Mouse (Mus musculus) neural tube, embryonic 14.5 days (tissue): ENCODE data around the gene Usp21. TPM values are rescaled to one million over a fixed set of nuclear protein-coding genes. Genes with fewer than 3 reads are reported as not detected.
"Not testable (repeated sequence)": the region's sequence is repeated elsewhere in the genome, so short reads cannot be mapped to it uniquely, and the experiment has no call there.

ENCODE experiments used
- ATAC-seq: fragments of 200-750 bp; cut with Nextera tagmentation; 2 replicates; pipeline ENCODE4 v1.8.0; 2017; ENCODE audit warnings: low read depth, mild to moderate bottlenecking, moderate TSS enrichment, moderate library complexity
- H3K27ac ChIP-seq: fragments of 300-500 bp; sonication (generic); 2 replicates; pipeline ENCODE4 v1.5.1; 2014; ENCODE audit warnings: low read depth, mild to moderate bottlenecking, control low read depth, low read length, moderate library complexity, mixed read lengths
- H3K27me3 ChIP-seq: fragments of 300-500 bp; sonication (generic); 2 replicates; pipeline ENCODE4 v1.6.1; 2014; ENCODE audit warnings: low read length; ENCODE audit not compliant: control insufficient read depth, insufficient read depth
- H3K36me3 ChIP-seq: fragments of 300-500 bp; sonication (generic); 2 replicates; pipeline ENCODE4 v1.6.1; 2014; ENCODE audit warnings: low read length, mixed read lengths; ENCODE audit not compliant: control insufficient read depth, insufficient read depth
- H3K4me1 ChIP-seq: fragments of 300-500 bp; sonication (generic); 2 replicates; pipeline ENCODE4 v1.6.1; 2014; ENCODE audit warnings: low read length; ENCODE audit not compliant: control insufficient read depth, insufficient read depth
- H3K4me2 ChIP-seq: fragments of 300-500 bp; sonication (generic); 2 replicates; pipeline ENCODE4 v1.6.1; 2014; ENCODE audit warnings: mild to moderate bottlenecking, low read depth, low read length, control low read depth
- H3K4me3 ChIP-seq: fragments of 300-500 bp; sonication (generic); 2 replicates; pipeline ENCODE4 v1.5.1; 2014; ENCODE audit warnings: low read depth, low read length, control low read depth, mixed read lengths
- H3K9ac ChIP-seq: fragments of 300-500 bp; sonication (generic); replicated peaks from 2 replicates; pipeline ENCODE4 v1.6.1; 2014; ENCODE audit warnings: low read depth, mild to moderate bottlenecking, control low read depth, low read length, mixed read lengths
- H3K9me3 ChIP-seq: fragments of 300-500 bp; sonication (generic); 2 replicates; pipeline ENCODE4 v1.6.1; 2016; ENCODE audit warnings: low read length; ENCODE audit not compliant: control insufficient read depth
- WGBS: fragments of 180-500 bp; shearing (Covaris S2); extraction: QIAGEN DNeasy Blood & Tissue Kit; methylation state at CpG from one replicate; pipeline ENCODE4 v1.1.7; 2014; 5-methylcytosine and 5-hydroxymethylcytosine counted together
- polyA plus RNA-seq: library from polyadenylated mRNA; unstranded; fragments of >200 nt; fragmentation: Nextera tagmentation; extraction: Ambion mirVana; gene quantifications from 2 replicates; pipeline ENCODE4 v1.2.1, GENCODE M21; 2014

Gene Usp21
- polyA plus RNA-seq: 76.8 and 87.9 TPM in 2 replicates

DNA sequence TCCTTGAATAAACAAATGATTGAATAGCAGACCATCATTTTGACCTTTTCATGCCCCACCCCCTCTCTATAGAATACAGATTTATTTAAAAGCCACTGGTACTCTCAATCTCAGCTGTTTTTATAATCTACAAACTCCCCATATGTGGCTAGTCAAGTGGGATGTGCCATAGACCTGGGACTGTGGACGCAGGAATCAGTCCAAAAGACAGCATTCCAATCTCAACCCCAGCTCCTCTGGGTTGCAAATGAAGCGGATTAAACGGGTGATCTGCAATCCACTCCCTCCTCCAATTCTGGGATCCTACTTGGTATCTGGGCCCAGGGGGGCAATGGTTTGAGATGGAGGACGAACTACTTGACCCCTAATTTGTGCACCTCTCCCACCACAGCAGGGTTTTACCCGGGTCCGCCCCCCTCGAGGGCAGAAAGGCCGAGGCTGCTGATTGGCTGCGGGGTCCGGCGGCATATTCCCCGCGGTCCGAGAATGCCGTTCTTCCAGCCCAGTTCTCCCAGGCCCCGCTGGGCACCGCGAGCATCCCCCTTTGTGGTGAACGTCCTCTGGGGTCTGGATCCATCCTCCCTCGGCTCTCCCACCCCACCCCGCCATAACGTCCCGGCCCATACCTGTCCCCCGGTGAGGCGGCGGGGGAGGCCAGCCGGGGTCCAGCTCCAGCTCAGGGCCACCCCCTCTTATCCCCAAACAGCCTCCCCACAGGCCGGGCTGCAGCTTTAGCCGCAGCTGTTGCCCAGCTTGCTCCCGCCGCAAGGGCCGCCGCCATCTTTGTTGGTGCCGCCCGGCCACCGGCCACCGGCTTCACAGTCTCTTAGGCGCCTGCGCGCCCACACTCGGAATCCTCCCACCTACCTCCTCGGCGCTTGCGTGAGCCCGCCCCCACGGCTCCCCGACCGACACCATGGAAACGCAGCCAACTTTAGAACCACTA, at the start of gene Usp21:
TSS of gene Usp21 (minus strand) at position 856 of the 946 bp plus-strand sequence.
- Histone ChIP-seq H3K9ac (peak within 1 kb of the TSS; percentile 98), H3K9me3 (no peaks in the 10 kb centered on the region), H3K27me3 (no peaks in the 10 kb centered on the region), H3K36me3 (peaks cover 14% of the 10 kb centered on the region), H3K4me1 (peaks cover 9% of the 10 kb centered on the region), H3K27ac (peak within 1 kb of the TSS; percentile 93), H3K4me2 (peak within 1 kb of the TSS; percentile 70), H3K4me3 (peak within 1 kb of the TSS; percentile 94)
- ATAC-seq: peak; percentile 95
- WGBS: under 1% methylated on average over 49 of the region's 49 CpGs

DNA sequence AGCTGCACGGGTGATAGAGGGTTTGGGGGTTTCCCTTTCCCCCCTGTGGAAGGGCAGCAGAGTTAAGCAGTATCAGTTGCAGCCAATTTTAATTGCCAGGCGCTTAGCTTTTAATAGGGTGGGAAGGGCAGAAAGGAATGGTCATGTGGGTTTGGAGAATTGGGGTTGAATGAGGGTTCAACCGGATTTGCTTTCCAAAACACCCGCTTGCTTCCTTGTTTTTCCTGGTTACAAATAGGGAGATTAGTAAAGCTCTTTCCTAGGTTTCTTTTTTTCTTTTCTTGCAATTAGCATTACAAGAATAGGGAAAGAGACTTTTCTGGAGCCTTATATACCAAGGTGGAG, 42.4 kb upstream of the Usp21 start:
- Histone ChIP-seq H3K4me2 (peak overlapping the region; percentile 69), H3K4me1 (peaks cover 27% of the 10 kb centered on the region), H3K27me3 (peaks cover 2% of the 10 kb centered on the region; the same call in 1 of the 2 replicates), H3K27ac (peak overlapping the region; percentile 99), H3K36me3 (no peaks in the 10 kb centered on the region; the same call in 1 of the 2 replicates), H3K9ac (peak overlapping the region; percentile 95), H3K4me3 (peak overlapping the region; percentile 73), H3K9me3 (no peaks in the 10 kb centered on the region)
- WGBS: 0% methylated on average over 4 of the region's 4 CpGs
- no peak for ATAC-seq

DNA sequence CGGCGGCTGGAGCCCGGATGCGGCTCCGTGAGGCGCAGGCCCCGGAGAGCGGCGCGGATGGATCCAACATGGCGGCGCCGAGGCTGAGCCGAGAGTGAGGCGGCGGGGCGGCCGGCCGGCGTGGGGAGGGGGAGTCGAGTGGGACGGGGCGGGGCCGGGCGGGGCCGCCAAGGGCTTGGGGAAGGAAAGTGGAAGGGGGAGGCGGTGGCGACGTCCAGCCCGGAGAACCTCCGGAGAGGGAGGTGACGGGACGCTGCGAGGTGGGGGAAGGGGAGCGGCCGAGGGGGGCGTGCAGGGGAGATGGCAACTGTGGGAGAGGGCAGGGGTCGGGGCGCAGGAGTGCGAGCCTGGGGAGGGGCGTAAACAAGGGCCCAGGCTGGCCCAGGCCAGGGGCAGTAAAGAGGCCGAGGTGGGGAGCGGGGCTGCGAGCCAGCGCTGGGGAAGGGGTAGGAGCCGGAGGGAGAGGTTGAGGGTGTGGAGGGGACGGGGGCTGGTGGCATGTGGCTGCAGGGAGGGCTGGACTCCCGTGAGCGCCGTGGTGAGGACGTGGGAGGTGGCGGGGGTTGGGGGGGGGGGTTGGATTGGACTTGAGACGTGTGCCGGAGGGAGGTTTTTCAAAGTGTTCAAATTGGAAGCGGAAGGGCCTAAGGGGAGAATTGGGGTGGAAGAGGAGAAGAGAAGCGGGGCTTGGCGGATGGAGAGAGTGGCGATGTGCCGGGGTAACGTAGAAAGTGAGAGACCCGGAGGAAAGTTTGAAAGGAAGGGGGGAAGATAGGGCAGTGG, 41.8 kb upstream of the Usp21 start:
- H3K27ac ChIP-seq: peak overlapping the region; percentile 99
- peak; percentile 83 for ATAC-seq
- H3K27me3 ChIP-seq: peaks cover 2% of the 10 kb centered on the region; the same call in 1 of the 2 replicates
- no peaks in the 10 kb centered on the region for H3K9me3 ChIP-seq
- peaks cover 27% of the 10 kb centered on the region for H3K4me1 ChIP-seq
- no peaks in the 10 kb centered on the region; the same call in 1 of the 2 replicates for H3K36me3 ChIP-seq
- peak overlapping the region; percentile 69 for H3K4me2 ChIP-seq
- H3K4me3 ChIP-seq: peak overlapping the region; percentile 73
- peak overlapping the region; percentile 95 for H3K9ac ChIP-seq
- 1% methylated on average over 34 of the region's 61 CpGs for WGBS

DNA sequence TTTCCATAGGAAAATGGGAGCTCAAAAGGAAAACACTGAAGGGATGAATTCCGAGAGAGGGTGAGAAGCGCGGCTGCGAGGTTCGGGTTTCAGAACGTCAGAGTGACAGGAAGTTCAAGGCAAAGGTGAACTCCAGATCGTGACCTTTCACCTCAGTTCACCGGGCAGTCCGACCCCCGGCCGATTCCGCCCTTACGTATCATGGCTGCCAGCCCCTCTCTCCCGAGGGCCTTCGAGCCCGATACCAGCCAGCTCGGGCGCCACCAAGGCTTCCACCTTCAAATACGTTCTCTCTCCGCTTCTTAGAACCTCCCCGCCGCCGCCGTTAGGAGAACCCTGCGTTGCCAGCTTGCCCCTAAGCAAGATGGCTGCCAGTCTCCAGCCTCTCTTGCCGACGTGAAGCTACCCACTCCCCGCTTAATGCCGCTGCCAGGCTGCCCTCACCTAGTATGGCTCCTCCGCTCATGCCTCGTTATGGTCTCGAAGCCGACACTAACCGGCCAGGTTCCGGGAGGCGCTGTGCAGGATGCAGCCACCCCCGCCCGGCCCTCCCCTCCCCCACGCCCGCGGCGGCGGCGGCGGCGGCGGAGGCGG, 41.1 kb upstream of the Usp21 start, which contains the start of gene Dedd:
TSS of gene Dedd (plus strand) at position 307 of the 594 bp plus-strand sequence.
- ATAC-seq: peak; percentile 96

DNA sequence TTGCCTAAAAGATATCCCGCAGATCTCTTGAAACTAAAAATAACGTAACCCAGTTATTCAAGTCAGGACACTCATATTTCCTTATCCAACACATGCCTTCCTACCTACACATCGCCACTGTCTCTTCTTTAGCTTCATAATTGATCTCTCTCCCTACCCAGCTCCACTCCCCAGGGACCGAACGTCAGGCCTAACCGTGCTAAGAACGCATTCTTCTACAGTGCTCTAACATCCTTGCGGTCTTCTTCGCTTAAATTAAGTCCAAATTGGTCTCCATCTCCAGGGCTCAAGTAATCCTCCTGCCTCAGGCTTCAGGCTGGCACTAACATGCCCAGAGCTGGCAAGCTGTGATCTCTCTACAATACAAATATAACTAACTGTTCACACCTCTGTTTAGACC, 40.5 kb upstream of the Usp21 start:
- H3K4me3 ChIP-seq: peak overlapping the region; percentile 73
- H3K9ac ChIP-seq: peak overlapping the region; percentile 95
- WGBS: 37% methylated on average over 9 of the region's 9 CpGs
- H3K9me3 ChIP-seq: no peaks in the 10 kb centered on the region
- H3K4me2 ChIP-seq: peak overlapping the region; percentile 96
- no peaks in the 10 kb centered on the region for H3K36me3 ChIP-seq
- peak overlapping the region; percentile 99 for H3K27ac ChIP-seq
- H3K27me3 ChIP-seq: peaks cover 2% of the 10 kb centered on the region; the same call in 1 of the 2 replicates
- peaks cover 27% of the 10 kb centered on the region for H3K4me1 ChIP-seq
- ATAC-seq: 0 out of 2 replicates have a peak, but pooled peaks have one; percentile 0

More for the DNA sequence above, 41.1 kb upstream of the Usp21 start, which contains the start of gene Dedd:
- no peaks in the 10 kb centered on the region; the same call in 1 of the 2 replicates for H3K36me3 ChIP-seq
- under 1% methylated on average over 40 of the region's 48 CpGs for WGBS
- H3K9me3 ChIP-seq: no peaks in the 10 kb centered on the region
- H3K27me3 ChIP-seq: peaks cover 2% of the 10 kb centered on the region; the same call in 1 of the 2 replicates
- peak within 1 kb of the TSS; percentile 96 for H3K4me2 ChIP-seq
- peak within 1 kb of the TSS; percentile 95 for H3K9ac ChIP-seq
- H3K4me3 ChIP-seq: peak within 1 kb of the TSS; percentile 73
- H3K4me1 ChIP-seq: peaks cover 27% of the 10 kb centered on the region
- H3K27ac ChIP-seq: peak within 1 kb of the TSS; percentile 99

DNA sequence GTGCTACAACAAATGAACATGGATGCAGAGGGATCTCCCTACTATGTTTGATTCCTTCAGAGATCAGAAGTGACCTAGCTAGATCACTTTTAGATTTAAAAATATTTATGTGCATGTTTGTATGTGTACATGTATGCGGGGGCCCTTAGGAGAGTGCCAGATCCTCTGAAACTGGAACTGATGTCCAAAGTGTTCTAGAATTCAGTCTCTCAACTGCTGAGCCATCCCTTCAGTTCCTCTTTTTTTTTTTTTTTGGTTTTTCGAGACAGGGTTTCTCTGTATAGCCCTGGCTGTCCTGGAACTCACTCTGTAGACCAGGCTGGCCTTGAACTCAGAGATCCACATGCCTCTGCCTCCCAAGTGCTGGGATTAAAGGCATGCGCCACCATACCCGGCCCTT, 38.8 kb upstream of the Usp21 start:
- H3K9ac ChIP-seq, H3K4me3 ChIP-seq, H3K4me2 ChIP-seq, ATAC-seq, H3K27me3 ChIP-seq, H3K9me3 ChIP-seq, H3K36me3 ChIP-seq, H3K27ac ChIP-seq: not testable (repeated sequence)
- peaks cover 27% of the 10 kb centered on the region for H3K4me1 ChIP-seq
- 94% methylated on average over 4 of the region's 4 CpGs for WGBS

DNA sequence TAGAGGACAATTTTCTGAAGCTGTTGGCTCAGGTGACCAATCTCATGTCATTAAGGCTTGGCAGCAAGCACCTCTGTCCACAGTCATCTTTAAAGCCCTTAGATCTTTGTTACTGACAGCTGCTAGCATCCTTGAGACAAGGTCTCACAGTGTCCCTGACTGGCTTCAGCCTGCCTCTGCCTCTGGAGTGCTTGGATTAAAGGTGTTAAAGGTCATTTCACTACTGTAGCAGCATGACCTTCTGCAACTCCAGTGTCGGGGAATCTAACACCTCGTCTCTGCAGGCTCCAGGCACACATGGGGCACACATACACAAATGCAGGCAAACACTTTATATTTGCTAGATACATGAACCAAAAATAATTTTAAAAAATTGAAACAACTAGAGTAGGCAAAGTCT, 37.8 kb upstream of the Usp21 start:
- Histone ChIP-seq H3K4me1 (peaks cover 18% of the 10 kb centered on the region), H3K36me3 (no peaks in the 10 kb centered on the region), H3K27me3 (peaks cover 2% of the 10 kb centered on the region; the same call in 1 of the 2 replicates), H3K9me3 (no peaks in the 10 kb centered on the region), H3K27ac (no peak overlapping the region), H3K4me3 (no peak overlapping the region), H3K9ac (no peak overlapping the region), H3K4me2 (no peak overlapping the region)
- WGBS: 82% methylated on average over 2 of the region's 2 CpGs
- no peak for ATAC-seq

DNA sequence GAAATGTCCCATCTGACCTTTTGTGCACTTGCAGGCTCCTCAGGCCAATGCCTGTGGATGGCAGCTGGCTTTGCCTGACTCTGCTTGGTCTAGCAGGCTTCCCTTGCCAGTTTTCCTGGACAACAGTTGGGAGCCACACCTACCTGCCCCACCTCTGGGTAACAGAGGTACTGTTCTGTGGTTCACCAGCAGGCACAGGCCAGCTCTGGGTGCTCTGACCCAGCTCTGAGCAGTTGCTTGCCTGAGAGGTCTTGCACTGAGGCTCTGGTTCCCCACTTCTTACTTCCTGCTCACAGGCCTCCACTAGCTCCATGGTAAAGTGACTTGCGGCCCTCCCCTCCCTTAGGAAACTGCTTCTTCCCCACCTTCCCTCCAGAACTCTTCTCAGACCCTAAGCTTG, 34.2 kb upstream of the Usp21 start:
- H3K4me2 ChIP-seq: no peak overlapping the region
- H3K36me3 ChIP-seq: no peaks in the 10 kb centered on the region
- no peak for ATAC-seq
- 76% methylated on average over 1 of the region's 1 CpGs for WGBS
- no peak overlapping the region for H3K27ac ChIP-seq
- no peaks in the 10 kb centered on the region for H3K9me3 ChIP-seq
- H3K9ac ChIP-seq: no peak overlapping the region
- H3K4me3 ChIP-seq: no peak overlapping the region
- H3K4me1 ChIP-seq: peaks cover under 1% of the 10 kb centered on the region; the same call in 1 of the 2 replicates
- H3K27me3 ChIP-seq: no peaks in the 10 kb centered on the region
